Mouse (Mus musculus): ENCODE results near the gene Zmiz1.

Zmiz1 gene

DNA sequence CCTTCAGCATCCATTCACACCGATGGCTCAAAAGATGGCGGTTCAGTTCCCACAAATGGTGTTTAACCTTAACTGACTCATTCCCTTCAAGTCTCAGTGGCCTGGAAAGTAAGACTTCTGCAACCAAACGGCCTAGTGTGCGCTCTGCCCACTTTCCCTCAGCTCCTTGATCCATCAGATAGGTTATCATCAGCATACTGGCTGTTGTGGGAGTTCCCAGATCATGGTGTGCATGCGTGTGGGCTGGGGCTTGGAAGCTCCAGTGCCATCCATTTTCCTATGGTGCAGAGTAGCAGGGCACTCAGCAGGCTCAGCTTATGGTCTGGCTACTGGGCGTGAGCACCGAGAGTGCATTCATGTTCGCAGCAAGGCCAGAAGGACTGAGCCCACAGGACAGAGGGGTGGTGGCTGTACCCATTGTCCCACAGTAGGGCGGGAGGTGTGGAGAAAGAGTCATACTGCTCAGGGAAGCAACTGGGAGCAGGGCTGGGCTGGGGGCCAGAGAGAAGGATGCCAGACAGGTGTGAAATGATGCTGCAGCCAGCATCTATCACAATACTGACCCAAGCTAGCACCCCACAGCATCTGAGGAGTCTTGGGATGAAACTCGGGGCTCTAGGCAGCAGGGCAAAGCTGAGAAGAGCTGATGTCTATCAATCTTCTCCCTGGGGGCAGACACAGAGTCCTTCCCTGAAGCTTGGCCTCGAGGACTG, 33.7 kb downstream of the Zmiz1 start:
- DNase-seq (ENCODE audit: low spot score in 2 of 2) = no peak

- no peak for DNase-seq (ENCODE audit: low spot score in 2 of 2)
Measured at GRCm38 (mm10) chr14:25493301-25494241, 34.6 kb downstream of the Zmiz1 start.

- DNase-seq (ENCODE audit: low spot score in 2 of 2) = no peak
Measured at GRCm38 (mm10) chr14:25494778-25495177, 35.8 kb downstream of the Zmiz1 start.

GRCm38 (mm10) chr14:25496116-25496515, 37.1 kb downstream of the Zmiz1 start:
- no peak for DNase-seq (ENCODE audit: low spot score in 2 of 2)

DNA sequence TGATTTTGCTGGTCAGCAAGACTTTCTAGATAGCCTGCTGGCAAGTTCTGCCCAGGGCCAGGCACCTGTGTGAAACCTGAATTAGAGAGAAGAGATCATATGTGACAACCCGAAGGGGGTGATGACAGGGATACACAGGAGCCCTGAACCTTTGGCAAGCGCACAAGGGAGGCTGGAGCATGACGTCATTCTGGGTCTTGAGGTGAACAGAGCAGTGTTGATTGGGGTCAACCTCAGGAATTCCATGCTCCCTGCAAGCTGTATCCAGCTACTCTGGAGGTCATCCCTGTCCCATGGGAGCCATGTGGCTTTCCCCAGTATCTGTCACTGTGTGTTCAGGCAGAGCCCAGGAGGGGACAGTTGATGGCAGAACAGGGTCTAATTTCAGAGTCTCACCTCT, 38.0 kb downstream of the Zmiz1 start:
- no peak for DNase-seq (ENCODE audit: low spot score in 2 of 2)

GRCm38 (mm10) chr14:25497596-25497995, 38.6 kb downstream of the Zmiz1 start:
- DNase-seq (ENCODE audit: low spot score in 2 of 2) = no peak

DNA sequence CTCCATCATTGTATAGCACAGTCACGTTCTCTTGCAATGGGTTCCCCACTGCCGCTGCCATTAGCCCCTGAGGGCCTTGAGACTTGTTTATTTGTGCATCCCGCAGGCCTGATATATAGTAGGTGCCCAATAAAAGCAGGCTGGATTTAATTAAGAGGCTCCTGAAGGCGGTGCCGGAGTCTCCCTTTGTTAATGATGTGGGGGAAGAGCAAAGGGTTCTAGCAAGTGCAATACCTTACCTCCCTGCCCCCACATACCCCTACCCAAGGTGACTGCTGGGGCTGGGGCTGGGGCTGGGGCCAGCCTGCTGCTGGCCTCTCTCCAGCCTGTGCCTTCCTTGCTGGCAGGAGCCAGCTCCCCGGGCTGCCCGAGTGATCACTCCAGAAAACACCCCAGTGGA, 39.4 kb downstream of the Zmiz1 start:
- DNase-seq (ENCODE audit: low spot score in 2 of 2) = no peak

DNA sequence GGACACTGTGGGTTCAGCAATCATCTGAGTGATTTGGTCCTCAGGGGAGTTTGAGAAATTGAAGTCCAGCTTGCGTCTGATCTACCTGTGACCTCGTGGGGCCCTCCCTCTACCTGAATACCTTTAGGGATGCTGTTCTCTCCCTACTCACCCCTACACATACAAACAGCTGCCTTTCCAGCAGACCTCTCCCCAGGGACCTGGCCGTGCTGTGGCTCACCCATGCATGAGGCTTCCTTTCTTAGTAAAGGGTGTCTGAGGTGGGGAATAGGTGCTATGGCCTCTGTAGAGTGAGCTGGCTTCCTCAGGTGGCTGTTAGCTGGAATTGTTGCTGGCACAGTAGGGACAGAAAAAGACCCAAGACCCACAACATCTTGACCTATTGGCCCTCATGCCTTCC, 40.5 kb downstream of the Zmiz1 start:
- DNase-seq (ENCODE audit: low spot score in 2 of 2) = no peak

DNA sequence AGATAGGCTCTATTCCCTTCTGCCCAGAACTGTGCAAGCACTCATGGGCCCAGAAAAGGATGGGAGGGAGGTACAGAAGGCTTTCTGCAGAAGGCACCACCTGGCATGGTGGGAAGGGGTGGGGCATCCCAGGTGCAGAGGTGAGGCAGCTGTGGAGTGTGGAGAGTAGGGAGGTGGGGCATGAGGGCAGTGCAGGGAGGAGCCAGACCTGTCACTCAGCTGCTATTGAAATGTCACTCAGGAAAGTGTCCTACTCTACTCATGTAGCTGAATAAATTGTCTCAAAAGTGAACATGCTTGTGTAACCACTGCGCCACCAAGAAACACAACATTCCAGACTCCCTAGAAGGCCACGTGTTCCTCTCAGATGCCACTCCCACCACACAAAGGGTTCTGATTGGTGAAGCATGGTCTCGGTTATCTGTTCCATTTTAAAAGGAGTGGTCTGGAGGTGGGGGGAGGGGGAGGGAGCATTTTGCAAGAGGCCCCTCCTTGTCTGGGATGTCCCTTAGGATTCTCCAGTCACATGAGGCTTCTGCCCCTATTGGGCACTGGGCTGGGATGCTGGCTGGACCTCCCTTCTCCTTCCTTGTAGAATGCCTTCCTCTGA, 41.6 kb downstream of the Zmiz1 start:
- no peak for DNase-seq (ENCODE audit: low spot score in 2 of 2)

DNA sequence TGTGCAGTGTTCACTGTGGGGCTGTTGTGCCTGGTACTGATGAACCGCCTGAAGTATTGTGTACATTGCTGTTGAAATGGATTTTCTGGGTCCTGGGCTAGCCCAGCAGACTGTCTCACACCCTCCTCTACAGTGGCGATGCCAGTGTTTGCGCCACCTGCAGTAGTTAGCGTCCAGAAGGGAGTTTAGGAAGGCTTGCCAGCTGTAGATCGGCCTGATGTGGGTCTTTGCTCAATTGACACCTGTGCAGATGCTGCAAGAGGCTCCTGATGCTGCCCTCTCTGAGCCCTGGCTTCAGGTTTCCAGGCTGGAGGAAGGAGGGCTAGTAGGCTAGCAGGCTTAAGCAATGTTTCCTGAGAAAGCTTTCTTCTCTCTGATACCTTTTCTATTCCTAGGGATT, 42.5 kb downstream of the Zmiz1 start:
- no peak for DNase-seq (ENCODE audit: low spot score in 2 of 2)

DNA sequence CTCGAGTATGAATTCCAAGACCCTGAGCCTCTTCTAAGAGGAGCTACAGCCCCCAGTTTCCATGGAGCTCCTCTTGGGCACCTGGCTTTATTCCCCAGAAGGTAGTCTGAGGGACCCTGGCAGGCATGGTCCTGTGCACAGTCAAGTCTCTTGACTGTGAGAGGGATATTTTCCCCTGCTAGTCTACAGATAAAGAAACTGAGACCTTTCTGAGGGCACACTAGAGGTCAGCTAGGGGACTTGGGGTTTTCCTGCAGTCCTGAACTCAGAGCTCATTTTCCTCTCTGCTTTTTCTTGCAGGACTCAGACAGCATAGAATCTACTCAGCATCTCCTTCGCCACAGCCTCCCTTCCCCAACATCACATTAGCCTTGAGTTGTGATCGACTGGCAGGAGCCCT, 43.4 kb downstream of the Zmiz1 start:
- DNase-seq (ENCODE audit: low spot score in 2 of 2) = no peak

- DNase-seq (ENCODE audit: low spot score in 2 of 2) = no peak
Measured at GRCm38 (mm10) chr14:25504241-25504640, 45.3 kb downstream of the Zmiz1 start.

GRCm38 (mm10) chr14:25505201-25505671, 46.3 kb downstream of the Zmiz1 start:
- no peak for DNase-seq (ENCODE audit: low spot score in 2 of 2)

DNA sequence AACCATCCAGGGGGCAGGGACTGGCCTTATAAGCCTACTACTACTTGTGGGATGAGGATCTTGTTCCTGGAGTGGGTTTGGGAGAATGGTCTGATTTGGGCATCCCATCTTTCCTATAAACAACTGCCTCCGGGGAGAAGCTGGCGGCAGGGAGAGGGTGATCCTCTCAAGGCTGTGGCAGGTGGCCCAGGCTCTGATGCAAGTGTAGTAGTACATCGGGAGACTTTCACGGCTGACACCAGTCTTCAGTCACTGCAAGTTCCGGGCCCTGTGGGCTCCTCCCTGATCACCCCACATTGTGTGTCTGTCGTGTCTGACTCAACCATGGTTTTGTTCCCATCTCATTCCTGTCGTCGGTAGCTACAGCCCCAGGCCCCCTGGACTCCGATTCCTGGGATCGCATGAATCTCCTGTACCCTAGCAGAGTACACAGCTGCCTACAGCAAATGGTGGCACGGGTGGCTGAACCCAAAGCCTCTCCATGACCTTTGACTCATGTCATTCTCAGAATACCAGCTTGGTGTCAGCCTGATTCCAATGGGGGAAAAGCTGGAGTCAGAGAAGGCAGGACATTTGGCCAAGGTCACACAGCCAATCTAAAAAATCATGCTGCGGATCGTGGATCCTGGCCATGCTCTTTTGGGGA, 49.2 kb downstream of the Zmiz1 start:
- no peak for DNase-seq (ENCODE audit: low spot score in 2 of 2)

GRCm38 (mm10) chr14:25508757-25509139, 49.8 kb downstream of the Zmiz1 start:
- DNase-seq (ENCODE audit: low spot score in 2 of 2) = no peak

- DNase-seq (ENCODE audit: low spot score in 2 of 2) = no peak
Measured at GRCm38 (mm10) chr14:25509450-25510129, 50.6 kb downstream of the Zmiz1 start.

DNA sequence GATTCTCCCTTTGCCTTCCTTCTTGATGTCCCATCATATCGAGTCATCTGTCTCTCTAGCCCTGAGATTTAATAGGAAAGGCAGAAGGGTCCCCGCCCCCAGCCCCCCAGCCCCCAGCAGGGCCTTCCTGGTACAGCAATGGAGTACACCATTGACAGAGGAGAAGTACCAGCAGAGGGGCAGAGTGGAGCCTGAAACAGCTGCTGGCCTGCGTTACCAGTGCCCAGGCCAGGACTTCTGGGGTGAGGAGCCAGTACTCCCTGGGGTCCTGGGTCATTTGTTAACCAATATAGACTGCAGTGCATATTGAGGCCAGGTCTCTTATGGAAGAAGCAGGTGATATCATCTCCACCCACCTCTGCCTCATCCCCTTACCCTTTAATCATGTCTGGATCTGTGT, 51.4 kb downstream of the Zmiz1 start:
- no peak for DNase-seq (ENCODE audit: low spot score in 2 of 2)

GRCm38 (mm10) chr14:25510987-25511386, 52.0 kb downstream of the Zmiz1 start:
- DNase-seq (ENCODE audit: low spot score in 2 of 2) = no peak

GRCm38 (mm10) chr14:25511564-25511963, 52.6 kb downstream of the Zmiz1 start:
- DNase-seq (ENCODE audit: low spot score in 2 of 2) = no peak

DNA sequence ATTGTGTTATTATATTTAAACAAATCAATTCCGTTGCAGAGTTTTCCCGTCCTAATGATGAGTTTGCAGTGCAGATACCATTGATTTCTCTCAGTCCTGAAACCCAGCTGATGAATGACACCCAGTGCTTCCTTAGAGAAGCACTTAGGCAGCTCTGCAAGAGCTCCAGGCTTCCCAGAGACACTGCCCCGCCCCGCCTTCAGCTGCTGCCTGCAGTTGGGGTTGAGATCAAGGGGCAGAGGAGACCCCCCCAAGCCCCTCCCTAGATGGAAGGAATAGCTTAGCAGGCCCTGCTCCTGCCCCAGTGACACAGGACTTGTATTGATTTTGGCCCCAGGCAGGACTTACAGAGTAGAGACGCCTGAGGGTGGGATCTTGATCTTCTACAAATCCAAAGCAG, 53.0 kb downstream of the Zmiz1 start:
- DNase-seq (ENCODE audit: low spot score in 2 of 2) = no peak

- no peak for DNase-seq (ENCODE audit: low spot score in 2 of 2)
Measured at GRCm38 (mm10) chr14:25512803-25513202, 53.8 kb downstream of the Zmiz1 start.

All from urinary bladder, adult 18-20 months (tissue).